Mouse (Mus musculus) midbrain, embryonic 13.5 days (tissue): Measurements from ENCODE around the gene Top1. TPM values are rescaled to one million over a fixed set of nuclear protein-coding genes. Genes with fewer than 3 reads are reported as not detected.

ENCODE experiments used
- ATAC-seq: fragments of 200-750 bp; cut with Nextera tagmentation; 2 replicates; pipeline ENCODE4 v1.8.0; 2017; ENCODE audit warnings: mild to moderate bottlenecking, moderate TSS enrichment, moderate library complexity
- H3K27ac ChIP-seq: fragments of 300-500 bp; sonication (generic); 2 replicates; pipeline ENCODE4 v1.5.1; 2015; ENCODE audit warnings: inconsistent platforms, mild to moderate bottlenecking, moderate library complexity
- H3K27me3 ChIP-seq: fragments of 300-500 bp; sonication (generic); 2 replicates; pipeline ENCODE4 v1.6.1; 2015; ENCODE audit warnings: mild to moderate bottlenecking, inconsistent platforms
- H3K36me3 ChIP-seq: fragments of 300-500 bp; sonication (generic); 2 replicates; pipeline ENCODE4 v1.6.1; 2015; ENCODE audit warnings: mild to moderate bottlenecking, inconsistent platforms
- H3K4me1 ChIP-seq: fragments of 300-500 bp; sonication (generic); replicated peaks from 2 replicates; pipeline ENCODE4 v1.6.1; 2015; ENCODE audit warnings: inconsistent platforms
- H3K4me2 ChIP-seq: fragments of 300-500 bp; sonication (generic); replicated peaks from 2 replicates; pipeline ENCODE4 v1.6.1; 2015; ENCODE audit warnings: moderate library complexity, mild to moderate bottlenecking, inconsistent platforms
- H3K4me3 ChIP-seq: fragments of 300-500 bp; sonication (generic); replicated peaks from 2 replicates; pipeline ENCODE4 v1.5.1; 2015; ENCODE audit warnings: mild to moderate bottlenecking, inconsistent platforms
- H3K9ac ChIP-seq: fragments of 300-500 bp; sonication (generic); replicated peaks from 2 replicates; pipeline ENCODE4 v1.6.1; 2015; ENCODE audit warnings: mild to moderate bottlenecking, inconsistent platforms
- H3K9me3 ChIP-seq: fragments of 300-500 bp; sonication (generic); 2 replicates; pipeline ENCODE4 v1.6.1; 2016; ENCODE audit warnings: mild to moderate bottlenecking, inconsistent platforms
- WGBS: fragments of 180-500 bp; shearing (Covaris S2); methylation state at CpG from one replicate; pipeline ENCODE4 v1.1.7; 2015; 5-methylcytosine and 5-hydroxymethylcytosine counted together
- polyA plus RNA-seq: library from polyadenylated mRNA; unstranded; fragments of >200 nt; fragmentation: Nextera tagmentation; extraction: Ambion mirVana; gene quantifications from 2 replicates; pipeline ENCODE4 v1.2.1, GENCODE M21; 2015

The Top1 gene
- polyA plus RNA-seq, 1 experiment from 2014 or later = 115 TPM

- H3K36me3 ChIP-seq = peaks cover 63% of the 10 kb centered on the region
- no peaks in the 10 kb centered on the region for H3K27me3 ChIP-seq
- H3K4me1 ChIP-seq = peaks cover 82% of the 10 kb centered on the region
- no peaks in the 10 kb centered on the region for H3K9me3 ChIP-seq
- H3K27ac ChIP-seq = peak overlapping the region; percentile 47
- no peak overlapping the region for H3K4me2 ChIP-seq
- no peak overlapping the region for H3K4me3 ChIP-seq
- 53% methylated on average over 2 of the region's 2 CpGs for WGBS
- H3K9ac ChIP-seq = peak overlapping the region; percentile 36; the same call in 1 of the 2 replicates
- no peak for ATAC-seq
Observed at GRCm38 (mm10) chr2:160739647-160740356, 94.1 kb downstream of the Top1 start.

DNA sequence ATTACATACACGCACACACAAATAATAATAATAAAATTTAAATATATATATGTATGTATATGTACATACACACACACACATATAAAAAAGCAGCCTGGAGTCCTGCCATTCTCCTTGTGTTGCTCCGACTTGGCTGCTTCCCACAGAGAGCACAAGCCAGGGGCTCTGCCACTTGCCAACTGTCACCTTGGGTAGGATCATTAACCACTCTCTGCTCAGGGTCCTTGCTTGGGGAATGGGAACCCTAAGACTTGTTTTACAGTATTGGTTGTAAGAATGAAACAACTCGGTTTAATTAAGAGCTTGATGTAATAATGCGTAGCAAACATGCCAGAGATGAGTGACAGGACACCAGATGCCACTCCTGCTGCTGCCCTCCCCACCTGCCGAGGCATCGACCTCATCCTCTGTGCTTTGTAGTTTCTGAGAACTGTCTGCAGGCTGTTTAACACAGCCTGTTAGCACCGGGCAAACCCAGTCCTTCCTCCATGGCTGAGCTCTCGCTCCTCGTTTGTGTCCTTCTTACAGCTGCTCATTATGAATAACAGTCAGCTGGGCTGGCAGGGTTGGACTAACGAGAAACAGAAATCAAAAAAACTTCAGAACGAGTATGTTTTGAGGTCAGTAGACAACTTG, 95.0 kb downstream of the Top1 start:
- Histone ChIP-seq H3K9me3 (no peaks in the 10 kb centered on the region), H3K4me3 (no peak overlapping the region), H3K4me1 (peaks cover 74% of the 10 kb centered on the region), H3K9ac (peak overlapping the region; percentile 37; the same call in 1 of the 2 replicates), H3K27ac (peak overlapping the region; percentile 22), H3K27me3 (no peaks in the 10 kb centered on the region), H3K36me3 (peaks cover 61% of the 10 kb centered on the region), H3K4me2 (no peak overlapping the region)
- no peak for ATAC-seq
- WGBS = 62% methylated on average over 11 of the region's 11 CpGs

DNA sequence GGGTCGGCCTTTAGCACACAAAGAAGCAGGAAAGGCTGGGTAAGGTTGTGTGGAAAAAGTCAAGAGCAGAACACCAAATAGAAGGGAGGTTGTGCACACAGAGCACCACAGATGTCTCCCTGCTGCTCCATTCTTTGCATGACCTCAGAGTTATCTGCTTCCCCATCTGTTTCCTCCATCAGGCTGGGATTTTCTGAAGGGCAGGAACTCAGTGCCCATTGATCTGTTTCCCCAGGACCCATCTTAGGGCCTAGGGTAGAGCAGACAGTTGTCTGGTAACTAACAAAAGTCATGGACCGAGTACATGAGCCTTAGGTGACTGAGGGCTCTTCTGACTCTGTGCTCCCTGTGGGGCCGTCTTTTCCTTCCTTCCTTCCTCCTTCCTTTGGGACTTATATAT, 95.9 kb downstream of the Top1 start:
- no peak for ATAC-seq
- Histone ChIP-seq H3K27me3 (no peaks in the 10 kb centered on the region), H3K4me2 (no peak overlapping the region), H3K4me1 (peaks cover 70% of the 10 kb centered on the region), H3K36me3 (peaks cover 60% of the 10 kb centered on the region), H3K9ac (no peak overlapping the region), H3K4me3 (no peak overlapping the region), H3K27ac (peak overlapping the region; percentile 6; the same call in 1 of the 2 replicates), H3K9me3 (no peaks in the 10 kb centered on the region)
- WGBS = 84% methylated on average over 3 of the region's 3 CpGs

GRCm38 (mm10) chr2:160742161-160742609, 96.5 kb downstream of the Top1 start:
- peaks cover 61% of the 10 kb centered on the region for H3K36me3 ChIP-seq
- WGBS = 93% methylated on average over 1 of the region's 1 CpGs
- no peak overlapping the region for H3K4me2 ChIP-seq
- peak overlapping the region; percentile 6; the same call in 1 of the 2 replicates for H3K27ac ChIP-seq
- H3K9me3 ChIP-seq = no peaks in the 10 kb centered on the region
- no peak for ATAC-seq
- H3K4me3 ChIP-seq = no peak overlapping the region
- no peak overlapping the region for H3K9ac ChIP-seq
- H3K27me3 ChIP-seq = no peaks in the 10 kb centered on the region
- peaks cover 68% of the 10 kb centered on the region for H3K4me1 ChIP-seq

DNA sequence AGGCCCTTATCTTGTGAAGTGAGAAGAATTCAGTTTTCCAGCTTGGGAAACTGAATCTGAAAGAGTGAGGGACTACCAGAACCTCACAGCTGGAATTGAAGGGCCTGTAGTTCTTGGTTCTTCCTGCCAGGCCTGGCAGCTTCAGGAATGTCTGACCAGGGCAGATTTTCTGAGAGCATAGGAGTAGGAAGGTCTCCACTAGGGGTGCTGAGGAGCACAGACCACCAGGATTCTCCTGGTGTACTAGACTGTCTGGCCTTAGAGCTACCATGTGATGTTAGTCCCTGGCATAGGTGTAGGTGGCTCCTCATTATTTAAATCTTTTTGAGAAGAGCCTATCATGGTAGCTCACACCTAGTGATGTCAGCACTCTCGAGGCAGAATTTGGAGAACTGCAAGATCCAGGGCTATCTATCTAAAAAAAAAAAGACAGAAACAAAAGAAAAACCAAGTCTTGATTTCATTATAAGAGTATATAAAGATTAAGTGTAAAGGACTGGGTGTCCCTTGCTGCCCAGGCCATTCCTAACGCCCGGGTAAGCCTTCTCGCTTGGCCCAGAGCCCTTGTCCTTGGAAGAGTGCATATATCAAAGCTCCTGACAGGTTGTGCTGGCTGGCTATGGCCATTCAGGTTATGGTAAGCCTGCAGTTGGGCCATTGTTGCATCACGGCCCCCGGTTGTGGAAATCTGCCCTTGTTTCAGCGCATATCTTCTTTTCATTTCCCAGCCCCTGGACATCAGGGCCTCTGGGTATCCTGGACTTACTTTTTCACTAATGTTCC, 98.5 kb downstream of the Top1 start:
- peaks cover 48% of the 10 kb centered on the region for H3K4me1 ChIP-seq
- no peak overlapping the region for H3K4me2 ChIP-seq
- no peaks in the 10 kb centered on the region for H3K9me3 ChIP-seq
- H3K27me3 ChIP-seq = no peaks in the 10 kb centered on the region
- H3K9ac ChIP-seq = no peak overlapping the region
- 95% methylated on average over 7 of the region's 7 CpGs for WGBS
- H3K36me3 ChIP-seq = peaks cover 62% of the 10 kb centered on the region
- H3K27ac ChIP-seq = peak overlapping the region; percentile 5; the same call in 1 of the 2 replicates
- ATAC-seq = 0 out of 2 replicates have a peak, but pooled peaks have one; percentile 47
- no peak overlapping the region for H3K4me3 ChIP-seq

- Histone ChIP-seq H3K9me3 (no peaks in the 10 kb centered on the region), H3K36me3 (peaks cover 63% of the 10 kb centered on the region), H3K4me2 (no peak overlapping the region), H3K27ac (no peak overlapping the region), H3K4me3 (no peak overlapping the region), H3K4me1 (peaks cover 42% of the 10 kb centered on the region), H3K9ac (no peak overlapping the region), H3K27me3 (no peaks in the 10 kb centered on the region)
- no peak for ATAC-seq
- 88% methylated on average over 5 of the region's 5 CpGs for WGBS
Observed at GRCm38 (mm10) chr2:160744823-160745210, 99.1 kb downstream of the Top1 start.

GRCm38 (mm10) chr2:160745497-160745896, 99.8 kb downstream of the Top1 start:
- 95% methylated on average over 1 of the region's 1 CpGs for WGBS
- Histone ChIP-seq H3K36me3 (peaks cover 69% of the 10 kb centered on the region), H3K4me1 (peaks cover 35% of the 10 kb centered on the region), H3K27ac (no peak overlapping the region), H3K27me3 (no peaks in the 10 kb centered on the region), H3K9me3 (no peaks in the 10 kb centered on the region), H3K4me2 (no peak overlapping the region), H3K4me3 (no peak overlapping the region), H3K9ac (no peak overlapping the region)
- ATAC-seq = no peak

DNA sequence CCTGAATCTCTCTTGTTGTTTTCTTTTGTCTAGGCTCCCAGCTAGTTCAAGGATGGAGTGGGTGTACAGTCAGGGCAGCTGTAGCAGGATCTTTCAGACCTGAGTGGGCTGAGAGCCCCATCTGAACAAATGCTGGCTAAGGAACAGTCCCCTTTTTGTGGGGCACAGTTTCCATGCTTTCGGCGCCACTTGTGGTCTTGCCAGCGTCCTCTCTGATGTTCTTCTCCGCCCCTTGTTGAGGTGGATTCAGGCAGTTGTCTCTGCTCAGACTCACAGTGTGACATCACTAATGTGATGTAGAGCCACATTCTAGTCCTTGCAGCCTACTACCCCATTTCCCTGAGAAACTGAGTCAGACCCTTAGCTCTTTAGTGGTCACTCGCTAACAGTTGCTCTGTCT, 100.9 kb downstream of the Top1 start:
- H3K27me3 ChIP-seq = no peaks in the 10 kb centered on the region
- no peak overlapping the region for H3K4me2 ChIP-seq
- 96% methylated on average over 5 of the region's 5 CpGs for WGBS
- no peak for ATAC-seq
- no peak overlapping the region for H3K9ac ChIP-seq
- H3K9me3 ChIP-seq = no peaks in the 10 kb centered on the region
- peaks cover 24% of the 10 kb centered on the region for H3K4me1 ChIP-seq
- H3K4me3 ChIP-seq = no peak overlapping the region
- peaks cover 77% of the 10 kb centered on the region for H3K36me3 ChIP-seq
- no peak overlapping the region for H3K27ac ChIP-seq

- ATAC-seq = no peak
- 93% methylated on average over 10 of the region's 10 CpGs for WGBS
- Histone ChIP-seq H3K27me3 (no peaks in the 10 kb centered on the region), H3K9ac (no peak overlapping the region), H3K4me1 (peaks cover 20% of the 10 kb centered on the region), H3K4me2 (no peak overlapping the region), H3K27ac (no peak overlapping the region), H3K9me3 (no peaks in the 10 kb centered on the region), H3K4me3 (no peak overlapping the region), H3K36me3 (peaks cover 77% of the 10 kb centered on the region)
Observed at GRCm38 (mm10) chr2:160747075-160747474, 101.4 kb downstream of the Top1 start.

DNA sequence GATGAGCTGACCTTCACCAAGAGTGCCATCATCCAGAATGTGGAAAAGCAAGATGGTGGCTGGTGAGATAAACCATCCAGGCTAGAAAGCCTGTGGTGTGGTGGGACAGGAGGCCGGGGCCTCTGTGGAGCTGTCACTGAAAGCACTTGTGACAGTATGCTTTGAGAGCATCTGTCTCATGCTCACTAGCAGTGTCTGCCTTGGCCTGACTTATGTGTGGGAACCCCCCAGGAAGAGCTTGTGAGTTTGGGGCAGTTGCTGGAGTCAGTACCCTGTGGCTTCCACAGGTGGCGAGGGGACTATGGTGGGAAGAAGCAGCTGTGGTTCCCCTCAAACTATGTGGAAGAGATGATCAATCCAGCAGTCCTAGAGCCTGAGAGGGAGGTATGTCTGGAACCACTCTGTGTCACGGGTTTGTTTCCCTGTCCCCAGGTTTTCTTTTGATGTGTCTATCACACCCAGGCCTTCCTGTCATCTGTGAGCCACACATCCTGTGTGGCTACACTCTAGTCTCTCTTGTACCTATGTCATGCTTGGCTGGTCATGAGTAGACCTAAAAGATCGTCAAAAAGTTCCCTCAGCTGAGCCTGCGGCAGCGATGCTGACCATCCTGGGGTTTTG, 111.0 kb downstream of the Top1 start:
- peaks cover 100% of the 10 kb centered on the region for H3K36me3 ChIP-seq
- H3K9ac ChIP-seq = no peak overlapping the region
- no peak overlapping the region for H3K27ac ChIP-seq
- no peak overlapping the region for H3K4me2 ChIP-seq
- no peaks in the 10 kb centered on the region for H3K9me3 ChIP-seq
- WGBS = 87% methylated on average over 6 of the region's 6 CpGs
- no peak for ATAC-seq
- no peak overlapping the region for H3K4me3 ChIP-seq
- H3K27me3 ChIP-seq = no peaks in the 10 kb centered on the region
- H3K4me1 ChIP-seq = no peaks in the 10 kb centered on the region

- no peaks in the 10 kb centered on the region for H3K9me3 ChIP-seq
- no peak overlapping the region for H3K27ac ChIP-seq
- no peak overlapping the region for H3K9ac ChIP-seq
- H3K4me2 ChIP-seq = no peak overlapping the region
- 90% methylated on average over 9 of the region's 9 CpGs for WGBS
- no peak overlapping the region for H3K4me3 ChIP-seq
- H3K4me1 ChIP-seq = no peaks in the 10 kb centered on the region
- peaks cover 98% of the 10 kb centered on the region for H3K36me3 ChIP-seq
- ATAC-seq = no peak
- H3K27me3 ChIP-seq = no peaks in the 10 kb centered on the region
Observed at GRCm38 (mm10) chr2:160760433-160761184, 114.9 kb downstream of the Top1 start.
